Mouse (Mus musculus): ENCODE measurements at regions not wholly inside any gene's neighbourhood (a gene's known extent, or its start where the extent isn't known, plus 50 kb on each side); places are given as distances from the start of the nearest gene placed in this dataset.

- 74% methylated on average over 12 of the region's 12 CpGs for WGBS (ENCODE audit: insufficient replicate concordance)
- Histone ChIP-seq H3K27ac (replicated peaks) (no peak overlapping the region), H3K36me3 (replicated peaks) (no peaks in the 10 kb centered on the region), H3K4me3 (replicated peaks) (no peak overlapping the region), H3K4me2 (no peak overlapping the region), H3K4me1 (replicated peaks) (no peaks in the 10 kb centered on the region), H3K27me3 (no peaks in the 10 kb centered on the region), H3K9me3 (replicated peaks) (no peaks in the 10 kb centered on the region), H3K9ac (no peak overlapping the region)
- no peak for ATAC-seq (ENCODE audit: insufficient read depth)
These were observed 298.5 kb downstream of the Gm11011 start for GRCm38 (mm10) chr2:169288891-169289605.

GRCm38 (mm10) chr2:169286701-169287100, 300.8 kb downstream of the Gm11011 start:
- ATAC-seq (ENCODE audit: insufficient read depth), result no peak

GRCm38 (mm10) chr2:169282508-169283117, 304.9 kb downstream of the Gm11011 start:
- Histone ChIP-seq H3K4me1 (replicated peaks) (no peaks in the 10 kb centered on the region), H3K9me3 (replicated peaks) (no peaks in the 10 kb centered on the region), H3K4me2 (no peak overlapping the region), H3K27me3 (no peaks in the 10 kb centered on the region), H3K36me3 (replicated peaks) (no peaks in the 10 kb centered on the region), H3K4me3 (replicated peaks) (no peak overlapping the region), H3K27ac (replicated peaks) (no peak overlapping the region), H3K9ac (no peak overlapping the region)
- ATAC-seq (ENCODE audit: insufficient read depth), result no peak
- 64% methylated on average over 13 of the region's 13 CpGs for WGBS (ENCODE audit: insufficient replicate concordance)

More at GRCm38 (mm10) chr2:169286701-169287100, 300.8 kb downstream of the Gm11011 start:
- Histone ChIP-seq H3K9ac (no peak overlapping the region), H3K4me1 (replicated peaks) (no peaks in the 10 kb centered on the region), H3K9me3 (replicated peaks) (no peaks in the 10 kb centered on the region), H3K36me3 (replicated peaks) (no peaks in the 10 kb centered on the region), H3K27ac (replicated peaks) (no peak overlapping the region), H3K4me2 (no peak overlapping the region), H3K4me3 (replicated peaks) (no peak overlapping the region), H3K27me3 (no peaks in the 10 kb centered on the region)
- WGBS (ENCODE audit: insufficient replicate concordance), result 71% methylated on average over 7 of the region's 7 CpGs

GRCm38 (mm10) chr2:169275371-169275770, 312.2 kb downstream of the Gm11011 start:
- no peaks in the 10 kb centered on the region for H3K27me3 ChIP-seq
- no peaks in the 10 kb centered on the region for H3K36me3 ChIP-seq (replicated peaks)
- H3K27ac ChIP-seq (replicated peaks), result no peak overlapping the region
- no peak overlapping the region for H3K9ac ChIP-seq
- 69% methylated on average over 4 of the region's 4 CpGs for WGBS (ENCODE audit: insufficient replicate concordance)
- H3K4me2 ChIP-seq, result no peak overlapping the region
- H3K4me1 ChIP-seq (replicated peaks), result no peaks in the 10 kb centered on the region
- no peak overlapping the region for H3K4me3 ChIP-seq (replicated peaks)
- no peaks in the 10 kb centered on the region for H3K9me3 ChIP-seq (replicated peaks)
- no peak for ATAC-seq (ENCODE audit: insufficient read depth)

- 54% methylated on average over 1 of the region's 1 CpGs for WGBS (ENCODE audit: insufficient replicate concordance)
- Histone ChIP-seq H3K4me1 (replicated peaks) (no peaks in the 10 kb centered on the region), H3K9ac (no peak overlapping the region), H3K4me3 (replicated peaks) (no peak overlapping the region), H3K9me3 (replicated peaks) (no peaks in the 10 kb centered on the region), H3K27me3 (no peaks in the 10 kb centered on the region), H3K4me2 (no peak overlapping the region), H3K36me3 (replicated peaks) (no peaks in the 10 kb centered on the region), H3K27ac (replicated peaks) (no peak overlapping the region)
- ATAC-seq (ENCODE audit: insufficient read depth), result no peak
These were observed 313.4 kb downstream of the Gm11011 start for GRCm38 (mm10) chr2:169274101-169274500.

- no peak overlapping the region for H3K27ac ChIP-seq (replicated peaks)
- H3K9ac ChIP-seq, result no peak overlapping the region
- no peaks in the 10 kb centered on the region for H3K9me3 ChIP-seq (replicated peaks)
- no peaks in the 10 kb centered on the region for H3K27me3 ChIP-seq
- no peaks in the 10 kb centered on the region for H3K36me3 ChIP-seq (replicated peaks)
- no peak overlapping the region for H3K4me2 ChIP-seq
- no peak overlapping the region for H3K4me3 ChIP-seq (replicated peaks)
- no peaks in the 10 kb centered on the region for H3K4me1 ChIP-seq (replicated peaks)
- ATAC-seq (ENCODE audit: insufficient read depth), result no peak
- WGBS (ENCODE audit: insufficient replicate concordance), result 26% methylated on average over 6 of the region's 6 CpGs
These were observed 314.9 kb downstream of the Gm11011 start for GRCm38 (mm10) chr2:169272622-169273021.

GRCm38 (mm10) chr2:169272018-169272417, 315.5 kb downstream of the Gm11011 start:
- H3K9ac ChIP-seq, result no peak overlapping the region
- no peak overlapping the region for H3K27ac ChIP-seq (replicated peaks)
- no peaks in the 10 kb centered on the region for H3K36me3 ChIP-seq (replicated peaks)
- H3K9me3 ChIP-seq (replicated peaks), result no peaks in the 10 kb centered on the region
- no peaks in the 10 kb centered on the region for H3K4me1 ChIP-seq (replicated peaks)
- no peaks in the 10 kb centered on the region for H3K27me3 ChIP-seq
- ATAC-seq (ENCODE audit: insufficient read depth), result no peak
- H3K4me2 ChIP-seq, result no peak overlapping the region
- 31% methylated on average over 4 of the region's 4 CpGs for WGBS (ENCODE audit: insufficient replicate concordance)
- H3K4me3 ChIP-seq (replicated peaks), result no peak overlapping the region

GRCm38 (mm10) chr2:169260636-169261035, 305.2 kb upstream of the Zfp64 start:
- no peaks in the 10 kb centered on the region for H3K4me1 ChIP-seq (replicated peaks)
- H3K36me3 ChIP-seq (replicated peaks), result no peaks in the 10 kb centered on the region
- no peak overlapping the region for H3K4me3 ChIP-seq (replicated peaks)
- no peaks in the 10 kb centered on the region for H3K9me3 ChIP-seq (replicated peaks)
- H3K9ac ChIP-seq, result no peak overlapping the region
- H3K27ac ChIP-seq (replicated peaks), result no peak overlapping the region
- no peaks in the 10 kb centered on the region for H3K27me3 ChIP-seq
- H3K4me2 ChIP-seq, result no peak overlapping the region
- 52% methylated on average over 4 of the region's 4 CpGs for WGBS (ENCODE audit: insufficient replicate concordance)
- no peak for ATAC-seq (ENCODE audit: insufficient read depth)

- no peaks in the 10 kb centered on the region for H3K9me3 ChIP-seq (replicated peaks)
- no peaks in the 10 kb centered on the region for H3K4me1 ChIP-seq (replicated peaks)
- H3K36me3 ChIP-seq (replicated peaks), result no peaks in the 10 kb centered on the region
- no peak overlapping the region for H3K27ac ChIP-seq (replicated peaks)
- no peak for ATAC-seq (ENCODE audit: insufficient read depth)
- H3K4me2 ChIP-seq, result no peak overlapping the region
- H3K27me3 ChIP-seq, result no peaks in the 10 kb centered on the region
- H3K9ac ChIP-seq, result no peak overlapping the region
- no peak overlapping the region for H3K4me3 ChIP-seq (replicated peaks)
These were observed 289.2 kb upstream of the Zfp64 start for GRCm38 (mm10) chr2:169244572-169244971.

GRCm38 (mm10) chr2:169243981-169244380, 288.6 kb upstream of the Zfp64 start:
- 73% methylated on average over 9 of the region's 9 CpGs for WGBS (ENCODE audit: insufficient replicate concordance)
- Histone ChIP-seq H3K9ac (no peak overlapping the region), H3K4me3 (replicated peaks) (no peak overlapping the region), H3K9me3 (replicated peaks) (no peaks in the 10 kb centered on the region), H3K27me3 (no peaks in the 10 kb centered on the region), H3K4me2 (no peak overlapping the region), H3K4me1 (replicated peaks) (no peaks in the 10 kb centered on the region), H3K27ac (replicated peaks) (no peak overlapping the region), H3K36me3 (replicated peaks) (no peaks in the 10 kb centered on the region)
- no peak for ATAC-seq (ENCODE audit: insufficient read depth)

- no peaks in the 10 kb centered on the region for H3K36me3 ChIP-seq (replicated peaks)
- WGBS (ENCODE audit: insufficient replicate concordance), result 45% methylated on average over 4 of the region's 4 CpGs
- H3K4me1 ChIP-seq (replicated peaks), result no peaks in the 10 kb centered on the region
- no peak overlapping the region for H3K9ac ChIP-seq
- H3K27me3 ChIP-seq, result no peaks in the 10 kb centered on the region
- H3K27ac ChIP-seq (replicated peaks), result no peak overlapping the region
- ATAC-seq (ENCODE audit: insufficient read depth), result no peak
- H3K4me3 ChIP-seq (replicated peaks), result no peak overlapping the region
- H3K4me2 ChIP-seq, result no peak overlapping the region
- H3K9me3 ChIP-seq (replicated peaks), result no peaks in the 10 kb centered on the region
These were observed 282.5 kb upstream of the Zfp64 start for GRCm38 (mm10) chr2:169237856-169238255.

- Histone ChIP-seq H3K27me3 (no peaks in the 10 kb centered on the region), H3K9me3 (replicated peaks) (no peaks in the 10 kb centered on the region), H3K36me3 (replicated peaks) (no peaks in the 10 kb centered on the region), H3K4me1 (replicated peaks) (no peaks in the 10 kb centered on the region), H3K27ac (replicated peaks) (no peak overlapping the region), H3K9ac (no peak overlapping the region), H3K4me3 (replicated peaks) (no peak overlapping the region), H3K4me2 (no peak overlapping the region)
- WGBS (ENCODE audit: insufficient replicate concordance), result 59% methylated on average over 9 of the region's 9 CpGs
- ATAC-seq (ENCODE audit: insufficient read depth), result no peak
These were observed 281.9 kb upstream of the Zfp64 start for GRCm38 (mm10) chr2:169237321-169237720.
